Mouse (Mus musculus) ES-Bruce4 (cell line): ENCODE data around the gene Ccdc148.

Experiments used
- CTCF ChIP-seq: IDR thresholded peaks from one replicate; pipeline ENCODE4 v1.8.1; 2011; ENCODE audit warnings: low read depth, low read length
- EP300 ChIP-seq: IDR thresholded peaks from 2 replicates; pipeline ENCODE4 v1.6.1; 2011; ENCODE audit warnings: low read depth, low read length; ENCODE audit not compliant: insufficient read depth

- no peak for TF ChIP-seq CTCF
- no peak for TF ChIP-seq EP300
Observed at GRCm38 (mm10) chr2:59207240-59207639, 46.8 kb upstream of the Ccdc148 start.
